Mouse (Mus musculus) embryonic facial prominence, embryonic 13.5 days (tissue): Measurements from ENCODE around the gene Gabbr1. TPM values are rescaled to one million over a fixed set of nuclear protein-coding genes. Genes with fewer than 3 reads are reported as not detected.
A peak's percentile ranks its signal among the peaks of the same experiment; 100 is the strongest.

Source experiments
- ATAC-seq: fragments of 200-750 bp; cut with Nextera tagmentation; 2 replicates; pipeline ENCODE4 v1.8.0; 2017; ENCODE audit warnings: low read depth; ENCODE audit not compliant: insufficient number of reproducible peaks, insufficient read depth, low FRiP score, low TSS enrichment
- H3K27ac ChIP-seq: fragments of 300-500 bp; sonication (generic); 2 replicates; pipeline ENCODE4 v1.5.1; 2015; ENCODE audit warnings: moderate library complexity, mild to moderate bottlenecking, inconsistent platforms
- H3K27me3 ChIP-seq: fragments of 300-500 bp; sonication (generic); 2 replicates; pipeline ENCODE4 v1.6.1; 2015; ENCODE audit warnings: mild to moderate bottlenecking, inconsistent platforms
- H3K36me3 ChIP-seq: fragments of 300-500 bp; sonication (generic); 2 replicates; pipeline ENCODE4 v1.6.1; 2015; ENCODE audit warnings: mild to moderate bottlenecking, inconsistent platforms
- H3K4me1 ChIP-seq: fragments of 300-500 bp; sonication (generic); 2 replicates; pipeline ENCODE4 v1.6.1; 2015; ENCODE audit warnings: inconsistent platforms
- H3K4me2 ChIP-seq: fragments of 300-500 bp; sonication (generic); 2 replicates; pipeline ENCODE4 v1.6.1; 2015; ENCODE audit warnings: moderate library complexity, mild to moderate bottlenecking, inconsistent platforms
- H3K4me3 ChIP-seq: fragments of 300-500 bp; sonication (generic); 2 replicates; pipeline ENCODE4 v1.5.1; 2015; ENCODE audit warnings: mild to moderate bottlenecking, inconsistent platforms
- H3K9ac ChIP-seq: fragments of 300-500 bp; sonication (generic); 2 replicates; pipeline ENCODE4 v1.6.1; 2015; ENCODE audit warnings: mild to moderate bottlenecking, inconsistent platforms
- H3K9me3 ChIP-seq: fragments of 300-500 bp; sonication (generic); 2 replicates; pipeline ENCODE4 v1.6.1; 2016; ENCODE audit warnings: inconsistent platforms
- WGBS: fragments of 180-500 bp; shearing (Covaris S2); methylation state at CpG from one replicate; pipeline ENCODE4 v1.1.7; 2015; ENCODE audit warnings: mixed read lengths; 5-methylcytosine and 5-hydroxymethylcytosine counted together
- polyA plus RNA-seq: library from polyadenylated mRNA; unstranded; fragments of >200 nt; fragmentation: Nextera tagmentation; extraction: Ambion mirVana; gene quantifications from 2 replicates; pipeline ENCODE4 v1.2.1, GENCODE M21; 2015

Gabbr1 gene
- polyA plus RNA-seq, 1 experiment from 2014 or later, result 16.1 TPM

- WGBS, result 16% methylated on average over 5 of the region's 5 CpGs
- Histone ChIP-seq H3K27me3 (no peaks in the 10 kb centered on the region), H3K4me3 (no peak overlapping the region), H3K4me2 (no peak overlapping the region), H3K27ac (no peak overlapping the region), H3K36me3 (peaks cover 16% of the 10 kb centered on the region), H3K4me1 (peaks cover 19% of the 10 kb centered on the region), H3K9ac (no peak overlapping the region), H3K9me3 (no peaks in the 10 kb centered on the region)
- ATAC-seq, result no peak
Observed at GRCm38 (mm10) chr17:37080119-37080518, 34.4 kb downstream of the Gabbr1 start.

GRCm38 (mm10) chr17:37081659-37082058, 35.9 kb downstream of the Gabbr1 start:
- no peak overlapping the region for H3K4me3 ChIP-seq
- H3K36me3 ChIP-seq, result peaks cover 2% of the 10 kb centered on the region; the same call in 1 of the 2 replicates
- no peaks in the 10 kb centered on the region for H3K9me3 ChIP-seq
- no peaks in the 10 kb centered on the region for H3K27me3 ChIP-seq
- no peak overlapping the region for H3K4me2 ChIP-seq
- peaks cover 19% of the 10 kb centered on the region for H3K4me1 ChIP-seq
- H3K27ac ChIP-seq, result no peak overlapping the region
- no peak overlapping the region for H3K9ac ChIP-seq
- 86% methylated on average over 4 of the region's 4 CpGs for WGBS
- ATAC-seq, result no peak

- H3K27ac ChIP-seq, result no peak overlapping the region
- no peaks in the 10 kb centered on the region for H3K36me3 ChIP-seq
- H3K27me3 ChIP-seq, result no peaks in the 10 kb centered on the region
- 3% methylated on average over 7 of the region's 8 CpGs for whole genome bisulfite sequencing
- no peak overlapping the region for H3K4me3 ChIP-seq
- peaks cover 9% of the 10 kb centered on the region for H3K4me1 ChIP-seq
- no peak overlapping the region for H3K9ac ChIP-seq
- 0 out of 2 replicates have a peak, but pooled peaks have one; percentile 45 for ATAC-seq
- H3K9me3 ChIP-seq, result no peaks in the 10 kb centered on the region
- no peak overlapping the region for H3K4me2 ChIP-seq
Observed at GRCm38 (mm10) chr17:37083327-37083726, 37.6 kb downstream of the Gabbr1 start.

- H3K4me1 ChIP-seq, result no peaks in the 10 kb centered on the region
- H3K27ac ChIP-seq, result no peak overlapping the region
- no peak overlapping the region for H3K9ac ChIP-seq
- no peaks in the 10 kb centered on the region for H3K27me3 ChIP-seq
- H3K9me3 ChIP-seq, result no peaks in the 10 kb centered on the region
- 69% methylated on average over 5 of the region's 5 CpGs for WGBS
- ATAC-seq, result no peak
- H3K4me3 ChIP-seq, result no peak overlapping the region
- H3K4me2 ChIP-seq, result no peak overlapping the region
- H3K36me3 ChIP-seq, result no peaks in the 10 kb centered on the region
Observed at GRCm38 (mm10) chr17:37084632-37085031, 38.9 kb downstream of the Gabbr1 start.

GRCm38 (mm10) chr17:37085545-37085944, 39.8 kb downstream of the Gabbr1 start:
- H3K4me2 ChIP-seq, result no peak overlapping the region
- H3K36me3 ChIP-seq, result no peaks in the 10 kb centered on the region
- H3K4me1 ChIP-seq, result no peaks in the 10 kb centered on the region
- H3K27ac ChIP-seq, result no peak overlapping the region
- 86% methylated on average over 10 of the region's 10 CpGs for WGBS
- no peaks in the 10 kb centered on the region for H3K9me3 ChIP-seq
- no peak overlapping the region for H3K4me3 ChIP-seq
- H3K27me3 ChIP-seq, result no peaks in the 10 kb centered on the region
- ATAC-seq, result no peak
- H3K9ac ChIP-seq, result no peak overlapping the region

GRCm38 (mm10) chr17:37088399-37088798, 42.6 kb downstream of the Gabbr1 start, which contains the start of gene Olfr90:
Olfr90 (minus strand) TSS chr17:37088499.
- H3K36me3 ChIP-seq, result no peaks in the 10 kb centered on the region
- H3K27ac ChIP-seq, result no peak within 1 kb of the TSS
- no peaks in the 10 kb centered on the region for H3K4me1 ChIP-seq
- no peaks in the 10 kb centered on the region for H3K9me3 ChIP-seq
- H3K4me3 ChIP-seq, result no peak within 1 kb of the TSS
- no peak for ATAC-seq
- no peaks in the 10 kb centered on the region for H3K27me3 ChIP-seq
- H3K9ac ChIP-seq, result no peak within 1 kb of the TSS
- no peak within 1 kb of the TSS for H3K4me2 ChIP-seq

- no peak overlapping the region for H3K4me2 ChIP-seq
- 73% methylated on average over 1 of the region's 1 CpGs for WGBS
- no peak overlapping the region for H3K9ac ChIP-seq
- no peaks in the 10 kb centered on the region for H3K36me3 ChIP-seq
- H3K9me3 ChIP-seq, result no peaks in the 10 kb centered on the region
- no peak overlapping the region for H3K27ac ChIP-seq
- no peaks in the 10 kb centered on the region for H3K4me1 ChIP-seq
- H3K27me3 ChIP-seq, result no peaks in the 10 kb centered on the region
- ATAC-seq, result no peak
- no peak overlapping the region for H3K4me3 ChIP-seq
Observed at GRCm38 (mm10) chr17:37092198-37092597, 46.4 kb downstream of the Gabbr1 start.

GRCm38 (mm10) chr17:37093289-37093688, 47.5 kb downstream of the Gabbr1 start:
- no peak for ATAC-seq
- no peak overlapping the region for H3K9ac ChIP-seq
- 84% methylated on average over 5 of the region's 5 CpGs for WGBS
- H3K4me3 ChIP-seq, result no peak overlapping the region
- no peak overlapping the region for H3K27ac ChIP-seq
- H3K27me3 ChIP-seq, result no peaks in the 10 kb centered on the region
- no peaks in the 10 kb centered on the region for H3K4me1 ChIP-seq
- H3K36me3 ChIP-seq, result no peaks in the 10 kb centered on the region
- H3K9me3 ChIP-seq, result no peaks in the 10 kb centered on the region
- no peak overlapping the region for H3K4me2 ChIP-seq

- Histone ChIP-seq H3K9ac (no peak within 1 kb of the TSS), H3K4me3 (no peak within 1 kb of the TSS), H3K4me1 (no peaks in the 10 kb centered on the region), H3K36me3 (no peaks in the 10 kb centered on the region), H3K27me3 (no peaks in the 10 kb centered on the region), H3K9me3 (no peaks in the 10 kb centered on the region), H3K27ac (no peak within 1 kb of the TSS), H3K4me2 (no peak within 1 kb of the TSS)
- no peak for ATAC-seq
- whole genome bisulfite sequencing, result 88% methylated on average over 1 of the region's 1 CpGs
Observed at GRCm38 (mm10) chr17:37098178-37098577, 52.4 kb downstream of the Gabbr1 start, which contains the start of gene Olfr91. Olfr91 (minus strand) TSS chr17:37098278.

GRCm38 (mm10) chr17:37119988-37120387, 74.2 kb downstream of the Gabbr1 start, which contains the start of gene Olfr92:
Olfr92 (minus strand) TSS chr17:37120088.
- Histone ChIP-seq H3K9ac (no peak within 1 kb of the TSS), H3K27me3 (no peaks in the 10 kb centered on the region), H3K4me2 (no peak within 1 kb of the TSS), H3K36me3 (no peaks in the 10 kb centered on the region), H3K4me3 (no peak within 1 kb of the TSS), H3K9me3 (no peaks in the 10 kb centered on the region), H3K4me1 (no peaks in the 10 kb centered on the region), H3K27ac (no peak within 1 kb of the TSS)
- no peak for ATAC-seq
- WGBS, result 91% methylated on average over 2 of the region's 2 CpGs
